Mouse (Mus musculus) midbrain, embryonic 11.5 days (tissue): ENCODE data around the gene Nfat5. TPM values are rescaled to one million over a fixed set of nuclear protein-coding genes. Genes with fewer than 3 reads are reported as not detected.
A peak's percentile ranks its signal among the peaks of the same experiment; 100 is the strongest.

Experiments
- ATAC-seq: fragments of 200-750 bp; cut with Nextera tagmentation; 2 replicates; pipeline ENCODE4 v1.8.0; 2017; ENCODE audit warnings: moderate TSS enrichment, moderate library complexity; ENCODE audit not compliant: low FRiP score
- DNase-seq: peaks from one replicate; pipeline ENCODE4 v3.0.0; 2015; ENCODE audit warnings: low spot score; ENCODE audit errors: missing footprints
- H3K27ac ChIP-seq: fragments of 300-500 bp; sonication (generic); 2 replicates; pipeline ENCODE4 v1.5.1; 2014; ENCODE audit warnings: low read depth, low read length
- H3K27me3 ChIP-seq: fragments of 300-500 bp; sonication (generic); 2 replicates; pipeline ENCODE4 v1.6.1; 2014; ENCODE audit warnings: mild to moderate bottlenecking, low read length, moderate library complexity, mixed read lengths; ENCODE audit not compliant: control insufficient read depth, insufficient read depth
- H3K36me3 ChIP-seq: fragments of 300-500 bp; sonication (generic); 2 replicates; pipeline ENCODE4 v1.6.1; 2014; ENCODE audit warnings: mild to moderate bottlenecking, low read length, moderate library complexity, mixed read lengths; ENCODE audit not compliant: control insufficient read depth, insufficient read depth
- H3K4me1 ChIP-seq: fragments of 300-500 bp; sonication (generic); 2 replicates; pipeline ENCODE4 v1.6.1; 2014; ENCODE audit warnings: low read length; ENCODE audit not compliant: control insufficient read depth, insufficient read depth
- H3K4me2 ChIP-seq: fragments of 300-500 bp; sonication (generic); 2 replicates; pipeline ENCODE4 v1.6.1; 2014; ENCODE audit warnings: mild to moderate bottlenecking, moderate library complexity
- H3K4me3 ChIP-seq: fragments of 300-500 bp; sonication (generic); 2 replicates; pipeline ENCODE4 v1.5.1; 2014; ENCODE audit warnings: low read depth, low read length
- H3K9ac ChIP-seq: fragments of 300-500 bp; sonication (generic); 2 replicates; pipeline ENCODE4 v1.6.1; 2014; ENCODE audit warnings: low read length
- H3K9me3 ChIP-seq: fragments of 300-500 bp; sonication (generic); 2 replicates; pipeline ENCODE4 v1.6.1; 2016; ENCODE audit warnings: low read length; ENCODE audit not compliant: control insufficient read depth
- WGBS: fragments of 180-500 bp; shearing (Covaris S2); extraction: QIAGEN DNeasy Blood & Tissue Kit; methylation state at CpG from one replicate; pipeline ENCODE4 v1.1.7; 2014; 5-methylcytosine and 5-hydroxymethylcytosine counted together
- polyA plus RNA-seq: library from polyadenylated mRNA; unstranded; fragments of >200 nt; fragmentation: Nextera tagmentation; extraction: Ambion mirVana; gene quantifications from 2 replicates; pipeline ENCODE4 v1.2.1, GENCODE M21; 2014

Gene Nfat5
- polyA plus RNA-seq, 1 experiment from 2014 or later, result 6.5 TPM

DNA sequence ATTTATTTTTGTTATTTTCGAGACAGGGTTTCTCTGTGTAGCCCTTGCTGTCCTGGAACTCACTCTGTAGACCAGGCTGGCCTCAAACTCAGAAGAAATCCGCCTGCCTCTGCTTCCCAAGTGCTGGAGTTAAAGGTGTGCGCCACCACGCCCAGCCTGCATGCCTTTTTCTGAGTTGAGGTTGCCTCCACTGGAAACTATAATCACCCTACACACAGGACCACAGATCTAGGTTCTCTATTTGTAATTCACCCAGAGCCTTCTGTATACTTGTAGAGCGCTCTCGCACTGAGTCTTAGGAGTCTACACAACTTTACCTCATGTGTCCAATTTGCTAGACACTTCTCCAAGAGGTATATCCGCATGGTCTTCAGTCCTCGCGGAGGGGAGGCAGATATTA lies 130.9 kb downstream of the Nfat5 start:
- Histone ChIP-seq H3K9me3 (no peaks in the 10 kb centered on the region), H3K27ac (no peak overlapping the region), H3K4me3 (peak overlapping the region; percentile 87), H3K9ac (peak overlapping the region; percentile 92), H3K36me3 (peaks cover 12% of the 10 kb centered on the region), H3K4me2 (peak overlapping the region; percentile 78), H3K27me3 (no peaks in the 10 kb centered on the region), H3K4me1 (peaks cover 7% of the 10 kb centered on the region; the same call in 1 of the 2 replicates)
- DNase-seq (no peak), ATAC-seq (no peak)
- 32% methylated on average over 9 of the region's 9 CpGs for WGBS

DNA sequence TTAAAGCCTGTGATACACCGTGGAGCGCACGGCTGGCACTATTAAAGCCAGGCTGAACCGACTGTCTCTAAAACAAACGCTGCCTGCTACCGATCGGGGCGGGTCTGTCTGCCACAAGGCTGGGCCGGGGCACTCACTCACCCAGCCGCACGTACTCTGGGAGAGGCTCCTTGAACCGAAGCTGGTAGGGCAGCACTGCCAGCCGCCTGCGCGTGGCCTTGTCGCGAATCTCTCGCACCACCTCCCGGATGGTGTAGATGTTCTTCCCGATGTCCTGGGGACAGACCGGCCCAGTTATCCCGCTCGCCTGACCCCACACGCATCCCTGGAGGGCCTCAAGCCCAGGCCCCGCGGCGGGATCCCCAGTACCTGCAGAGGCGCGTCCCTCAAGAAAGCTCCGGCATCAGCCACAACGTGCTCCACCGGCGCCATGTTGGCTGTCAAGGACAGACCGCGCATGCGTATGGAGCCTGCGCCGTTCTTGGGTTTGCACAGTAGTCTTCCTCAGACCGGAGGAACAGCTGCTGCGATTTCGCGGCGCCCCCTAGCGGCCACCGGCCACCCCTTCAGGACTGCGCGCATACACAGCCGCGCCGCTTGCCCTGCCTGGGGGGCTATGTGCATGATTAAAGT lies 131.4 kb downstream of the Nfat5 start, which contains the start of gene Nob1:
TSS of gene Nob1 (minus strand) at position 455 of the 633 bp plus-strand sequence.
- H3K27ac ChIP-seq, result no peak within 1 kb of the TSS
- under 1% methylated on average over 48 of the region's 50 CpGs for WGBS
- H3K9ac ChIP-seq, result peak within 1 kb of the TSS; percentile 92
- peaks cover 7% of the 10 kb centered on the region; the same call in 1 of the 2 replicates for H3K4me1 ChIP-seq
- H3K9me3 ChIP-seq, result no peaks in the 10 kb centered on the region
- peak within 1 kb of the TSS; percentile 78 for H3K4me2 ChIP-seq
- peak; percentile 100 for DNase-seq
- H3K4me3 ChIP-seq, result peak within 1 kb of the TSS; percentile 87
- H3K27me3 ChIP-seq, result no peaks in the 10 kb centered on the region
- peaks cover 10% of the 10 kb centered on the region for H3K36me3 ChIP-seq
- ATAC-seq, result peak; percentile 99

GRCm38 (mm10) chr8:107425230-107425597 lies 131.9 kb downstream of the Nfat5 start:
- peak overlapping the region; percentile 87 for H3K4me3 ChIP-seq
- ATAC-seq (0 out of 2 replicates have a peak, but pooled peaks have one; percentile 6), DNase-seq (no peak)
- 48% methylated on average over 8 of the region's 8 CpGs for WGBS
- H3K9ac ChIP-seq, result no peak overlapping the region
- H3K36me3 ChIP-seq, result peaks cover 8% of the 10 kb centered on the region; the same call in 1 of the 2 replicates
- H3K27ac ChIP-seq, result no peak overlapping the region
- H3K9me3 ChIP-seq, result no peaks in the 10 kb centered on the region
- peak overlapping the region; percentile 78; the same call in 1 of the 2 replicates for H3K4me2 ChIP-seq
- no peaks in the 10 kb centered on the region for H3K27me3 ChIP-seq
- H3K4me1 ChIP-seq, result peaks cover 7% of the 10 kb centered on the region; the same call in 1 of the 2 replicates

Other genes with a start within 250 kb of the Nfat5 start
- 39.8 and 42.1 TPM in 2 replicates for gene Pdf, start 244.9 kb upstream of the Nfat5 start, polyA plus RNA-seq
- 38.1 and 38.8 TPM in 2 replicates for gene Cog8, start 236.8 kb upstream of the Nfat5 start, polyA plus RNA-seq
- 100 and 102 TPM in 2 replicates for gene Nip7, start 236.6 kb upstream of the Nfat5 start, polyA plus RNA-seq
- not detected in 2 replicates for gene Tmed6, start 227.8 kb upstream of the Nfat5 start, polyA plus RNA-seq
- 16.4 and 16.6 TPM in 2 replicates for gene Terf2, start 196.9 kb upstream of the Nfat5 start, polyA plus RNA-seq
- 177 and 192 TPM in 2 replicates for gene Cyb5b, start 142.8 kb upstream of the Nfat5 start, polyA plus RNA-seq
- gene Nqo1, start 109.7 kb downstream of the Nfat5 start, polyA plus RNA-seq, result 6.7 and 7.9 TPM in 2 replicates
- gene Nob1, start 131.6 kb downstream of the Nfat5 start, polyA plus RNA-seq, result 69.5 and 81.7 TPM in 2 replicates
- gene Wwp2, start 142.9 kb downstream of the Nfat5 start, polyA plus RNA-seq, result 53.1 and 56.4 TPM in 2 replicates